Mouse (Mus musculus) splenic B cell, adult 2 months (primary cell): ENCODE data around the gene Fitm2.
A peak's percentile ranks its signal among the peaks of the same experiment; 100 is the strongest.

ENCODE experiments used
- DNase-seq: peaks from one replicate; pipeline ENCODE4 v3.0.0-alpha.2; 2011; ENCODE audit warnings: low read depth, low spot score
- H3K27me3 ChIP-seq: 2 replicates; pipeline ENCODE4 v1.6.1; 2012; ENCODE audit warnings: mild to moderate bottlenecking, low read length, moderate library complexity, mixed read lengths; ENCODE audit not compliant: control insufficient read depth, poor library complexity, insufficient read depth, severe bottlenecking
- H3K36me3 ChIP-seq: 2 replicates; pipeline ENCODE4 v1.6.1; 2012; ENCODE audit warnings: mild to moderate bottlenecking, low read length, moderate library complexity, mixed read lengths; ENCODE audit not compliant: control insufficient read depth, poor library complexity, insufficient read depth, severe bottlenecking

Gene Fitm2

GRCm38 (mm10) chr2:163472466-163472851, at the start of gene Fitm2:
Fitm2 (minus strand) TSS chr2:163472629.
- Histone ChIP-seq H3K36me3 (0 out of 2 replicates have a peak, but pooled peaks cover 3% of the 10 kb centered on the region), H3K27me3 (no peaks in the 10 kb centered on the region)
- peak; percentile 99 for DNase-seq

GRCm38 (mm10) chr2:163506300-163507004, 34.0 kb upstream of the Fitm2 start, which contains the start of gene Hnf4a:
Hnf4a (plus strand) TSS chr2:163506808.
- Histone ChIP-seq H3K36me3 (no peaks in the 10 kb centered on the region), H3K27me3 (no peaks in the 10 kb centered on the region)
- DNase-seq, result no peak

GRCm38 (mm10) chr2:163503191-163503590, 30.8 kb upstream of the Fitm2 start:
- DNase-seq, result no peak
- Histone ChIP-seq H3K36me3 (no peaks in the 10 kb centered on the region), H3K27me3 (no peaks in the 10 kb centered on the region)

- Histone ChIP-seq H3K27me3 (no peaks in the 10 kb centered on the region), H3K36me3 (no peaks in the 10 kb centered on the region)
- DNase-seq, result no peak
Measured at GRCm38 (mm10) chr2:163502219-163502618, 29.8 kb upstream of the Fitm2 start.

- DNase-seq, result no peak
- Histone ChIP-seq H3K36me3 (no peaks in the 10 kb centered on the region), H3K27me3 (no peaks in the 10 kb centered on the region)
Measured at GRCm38 (mm10) chr2:163494456-163494855, 22.0 kb upstream of the Fitm2 start.

GRCm38 (mm10) chr2:163493976-163494375, 21.5 kb upstream of the Fitm2 start:
- no peak for DNase-seq
- Histone ChIP-seq H3K36me3 (no peaks in the 10 kb centered on the region), H3K27me3 (no peaks in the 10 kb centered on the region)

GRCm38 (mm10) chr2:163493031-163493430, 20.6 kb upstream of the Fitm2 start:
- no peaks in the 10 kb centered on the region for H3K27me3 ChIP-seq
- no peaks in the 10 kb centered on the region for H3K36me3 ChIP-seq
- DNase-seq, result no peak

GRCm38 (mm10) chr2:163492018-163492417, 19.6 kb upstream of the Fitm2 start, which contains the start of gene R3hdml:
R3hdml (plus strand) TSS chr2:163492318.
- Histone ChIP-seq H3K36me3 (no peaks in the 10 kb centered on the region), H3K27me3 (no peaks in the 10 kb centered on the region)
- DNase-seq, result no peak

GRCm38 (mm10) chr2:163491351-163491750, 18.9 kb upstream of the Fitm2 start:
- Histone ChIP-seq H3K36me3 (no peaks in the 10 kb centered on the region), H3K27me3 (no peaks in the 10 kb centered on the region)
- DNase-seq, result no peak

GRCm38 (mm10) chr2:163490656-163491055, 18.2 kb upstream of the Fitm2 start:
- H3K27me3 ChIP-seq, result no peaks in the 10 kb centered on the region
- no peak for DNase-seq
- no peaks in the 10 kb centered on the region for H3K36me3 ChIP-seq

GRCm38 (mm10) chr2:163489725-163490291, 17.4 kb upstream of the Fitm2 start:
- no peak for DNase-seq
- no peaks in the 10 kb centered on the region for H3K27me3 ChIP-seq
- H3K36me3 ChIP-seq, result no peaks in the 10 kb centered on the region

GRCm38 (mm10) chr2:163487360-163487759, 14.9 kb upstream of the Fitm2 start:
- no peaks in the 10 kb centered on the region; the same call in 1 of the 2 replicates for H3K27me3 ChIP-seq
- DNase-seq, result no peak
- H3K36me3 ChIP-seq, result no peaks in the 10 kb centered on the region

GRCm38 (mm10) chr2:163481539-163482029, 9.2 kb upstream of the Fitm2 start:
- H3K36me3 ChIP-seq, result no peaks in the 10 kb centered on the region
- H3K27me3 ChIP-seq, result no peaks in the 10 kb centered on the region; the same call in 1 of the 2 replicates
- DNase-seq, result no peak

- H3K36me3 ChIP-seq, result no peaks in the 10 kb centered on the region
- peak; percentile 22 for DNase-seq
Measured at GRCm38 (mm10) chr2:163480191-163480825, 7.9 kb upstream of the Fitm2 start.

More at GRCm38 (mm10) chr2:163480191-163480825, 7.9 kb upstream of the Fitm2 start:
- no peaks in the 10 kb centered on the region; the same call in 1 of the 2 replicates for H3K27me3 ChIP-seq
